Mouse (Mus musculus) heart, adult 11 months (tissue): ENCODE measurements around the gene Fam222b.

Experiments used
- DNase-seq: peaks from one replicate; pipeline ENCODE4 v3.0.0; 2022

Fam222b gene

DNA sequence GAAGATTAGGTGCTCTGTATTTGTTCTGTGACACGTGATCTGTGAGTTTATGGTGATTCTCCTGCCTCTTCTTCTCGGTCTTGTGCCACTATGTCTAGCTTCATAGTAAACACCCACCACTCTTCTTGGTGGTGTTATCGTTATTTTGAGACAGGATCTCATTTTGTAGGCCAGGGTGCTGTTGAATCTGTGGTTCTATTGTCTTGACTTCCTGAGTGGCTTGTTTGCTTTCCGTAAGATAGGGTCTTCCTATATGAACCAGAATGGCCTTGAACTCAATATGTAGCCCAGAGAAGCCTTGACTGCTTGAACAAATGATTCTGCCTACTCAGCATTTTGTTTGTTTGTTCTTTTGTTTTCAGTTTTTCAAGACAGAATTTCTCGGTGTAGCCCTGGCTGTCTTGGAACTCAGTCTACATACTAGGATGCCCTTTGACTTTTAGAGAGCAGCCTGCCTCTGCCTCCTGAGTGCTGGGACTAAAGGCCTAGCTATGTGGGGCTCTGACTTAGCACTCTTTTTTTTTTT lies 6.6 kb upstream of the Fam222b start:
- no peak for DNase-seq

DNA sequence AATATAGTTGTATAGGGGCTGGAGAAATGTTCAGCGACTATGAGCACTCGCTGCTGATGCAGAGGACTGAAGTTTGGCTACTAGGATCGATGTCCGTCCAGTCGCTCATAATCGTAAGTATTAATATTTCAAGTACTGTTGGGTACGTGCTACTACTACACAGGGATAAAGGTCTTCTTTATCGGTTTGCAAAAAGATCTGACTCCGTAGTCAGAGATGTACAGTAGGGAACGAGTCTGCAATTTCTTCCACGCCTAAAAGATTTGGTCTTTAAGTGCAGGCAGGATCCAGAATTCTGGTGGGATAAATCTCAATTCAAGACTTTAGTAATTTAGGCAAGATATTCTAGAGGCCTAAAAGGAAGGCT lies 340 bp upstream of the Fam222b start:
- no peak for DNase-seq

DNA sequence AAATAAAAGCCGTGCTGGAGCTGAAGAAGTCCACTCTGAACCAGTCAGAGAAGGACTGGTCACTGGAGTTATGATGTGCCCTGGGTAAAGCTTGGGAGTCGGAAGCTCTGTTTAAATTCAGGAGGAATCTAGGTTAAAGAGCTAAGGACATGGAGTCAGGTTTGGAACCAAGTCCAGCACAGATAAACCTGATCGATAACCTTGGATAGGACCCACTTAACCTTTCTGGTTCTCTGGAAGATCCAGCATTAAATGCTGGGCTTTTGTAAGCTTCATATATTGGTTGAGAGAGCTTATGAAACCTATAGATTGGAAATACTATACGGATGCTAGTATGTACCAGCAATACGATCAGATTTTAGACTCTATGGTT lies 670 bp downstream of the Fam222b start:
- DNase-seq, result no peak

DNA sequence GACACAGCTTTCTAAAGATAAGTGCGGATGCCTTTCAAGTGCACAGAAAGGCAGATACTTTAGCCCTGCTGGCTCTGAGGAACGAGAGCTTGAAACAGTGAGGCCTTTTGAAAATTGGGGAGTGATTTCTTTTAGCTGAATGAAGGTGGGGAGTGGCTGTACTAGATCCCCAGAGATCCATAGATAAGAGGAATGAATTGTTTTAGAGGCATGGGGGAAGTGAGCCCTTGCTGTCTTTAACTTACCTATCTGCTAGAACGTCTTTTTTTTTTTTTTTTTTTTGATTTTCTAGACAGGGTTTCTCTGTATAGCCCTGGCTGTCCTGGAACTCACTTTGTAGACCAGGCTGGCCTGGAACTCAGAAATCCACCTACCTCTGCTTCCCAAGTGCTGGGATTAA lies 2.6 kb downstream of the Fam222b start:
- no peak for DNase-seq

DNA sequence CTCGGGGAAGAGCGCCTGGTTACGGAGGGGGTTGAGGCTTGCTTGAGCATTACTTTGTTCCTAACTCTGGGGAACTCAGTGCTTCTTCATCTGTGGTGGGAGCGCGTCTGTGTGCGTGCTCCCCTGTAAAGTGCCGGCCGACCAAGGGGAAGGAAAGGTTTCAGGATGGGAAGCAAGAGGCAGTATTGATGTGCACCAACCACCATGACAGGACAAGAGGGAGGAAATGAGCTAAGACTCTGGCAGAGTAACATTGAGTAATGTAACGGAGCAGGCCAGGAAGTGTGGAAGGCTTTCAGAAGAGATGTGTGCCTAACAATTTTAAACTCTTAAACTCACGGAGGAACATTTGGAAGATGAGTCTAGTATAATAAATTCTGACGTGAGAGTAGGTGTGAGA lies 6.3 kb downstream of the Fam222b start:
- DNase-seq, result no peak

DNA sequence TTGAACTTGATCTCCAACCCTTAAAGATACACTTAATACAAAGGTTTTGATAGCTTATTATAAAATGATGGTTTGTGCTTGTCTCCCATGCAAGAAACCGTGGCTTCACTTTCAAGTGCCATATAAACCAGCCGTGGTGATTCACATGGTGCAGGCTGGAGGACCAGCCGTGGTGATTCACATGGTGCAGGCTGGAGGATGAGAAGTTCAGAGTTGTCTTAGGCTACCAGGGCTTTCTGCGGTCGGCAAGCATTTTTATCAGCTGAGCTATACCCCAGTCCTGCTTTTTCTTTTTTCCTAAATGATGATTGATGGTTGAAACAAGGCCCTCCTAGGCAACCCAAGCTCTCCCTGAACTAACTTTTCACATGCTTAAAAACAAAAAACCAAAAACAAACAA lies 7.7 kb downstream of the Fam222b start:
- no peak for DNase-seq

DNA sequence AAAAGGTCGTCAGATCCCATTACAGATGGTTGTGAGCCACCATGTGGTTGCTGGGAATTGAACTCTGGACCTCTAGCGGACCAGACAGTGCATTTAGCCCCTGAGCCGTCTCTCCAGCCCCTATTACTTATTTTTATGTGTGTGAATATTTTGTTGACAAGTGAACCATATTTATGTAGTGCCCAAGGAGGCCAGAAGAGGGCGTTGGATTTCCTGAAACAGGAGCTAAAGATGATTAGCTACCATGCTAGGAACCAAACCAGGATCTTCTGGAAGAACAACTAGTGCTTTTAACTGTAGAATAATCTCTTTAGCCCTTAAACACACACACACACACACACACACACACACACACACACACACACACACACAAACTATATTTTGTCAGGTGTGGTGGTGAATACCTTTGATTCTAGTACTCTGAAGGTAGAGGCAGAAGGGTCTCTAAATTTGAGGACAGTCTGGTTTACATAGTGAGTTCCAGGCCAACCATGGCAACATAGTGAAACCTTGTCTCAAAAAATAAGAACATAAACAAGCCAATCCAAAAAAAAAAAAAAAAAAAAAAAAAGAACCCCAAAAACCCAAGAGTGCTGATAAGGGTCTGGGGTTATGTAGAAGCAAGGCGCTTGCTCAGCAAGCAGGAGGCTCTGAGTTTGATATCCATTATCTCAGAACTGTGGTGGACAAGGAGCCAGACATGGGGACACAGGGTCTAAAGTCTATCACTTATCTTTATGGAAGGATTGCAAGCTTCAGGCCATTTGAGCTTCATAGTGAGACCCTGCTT lies 8.7 kb downstream of the Fam222b start:
- DNase-seq, result no peak

DNA sequence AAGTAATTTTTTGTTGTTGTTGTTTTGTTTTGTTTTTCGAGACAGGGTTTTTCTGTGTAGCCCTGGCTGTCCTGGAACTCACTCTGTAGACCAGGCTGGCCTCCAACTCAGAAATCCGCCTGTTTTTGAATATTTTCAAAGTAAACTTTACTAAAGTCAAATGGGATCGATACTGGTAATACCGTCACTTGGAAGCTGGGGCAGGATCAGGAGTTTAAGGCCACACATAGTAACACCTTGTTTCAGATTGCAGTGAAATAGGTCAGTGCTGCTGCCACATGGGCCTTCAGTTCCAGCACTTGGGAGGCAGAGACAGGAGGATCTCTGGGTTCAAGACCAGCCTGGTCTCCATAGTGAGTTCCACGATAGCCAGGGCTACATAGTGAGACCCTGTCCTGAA lies 10.0 kb downstream of the Fam222b start:
- no peak for DNase-seq

DNA sequence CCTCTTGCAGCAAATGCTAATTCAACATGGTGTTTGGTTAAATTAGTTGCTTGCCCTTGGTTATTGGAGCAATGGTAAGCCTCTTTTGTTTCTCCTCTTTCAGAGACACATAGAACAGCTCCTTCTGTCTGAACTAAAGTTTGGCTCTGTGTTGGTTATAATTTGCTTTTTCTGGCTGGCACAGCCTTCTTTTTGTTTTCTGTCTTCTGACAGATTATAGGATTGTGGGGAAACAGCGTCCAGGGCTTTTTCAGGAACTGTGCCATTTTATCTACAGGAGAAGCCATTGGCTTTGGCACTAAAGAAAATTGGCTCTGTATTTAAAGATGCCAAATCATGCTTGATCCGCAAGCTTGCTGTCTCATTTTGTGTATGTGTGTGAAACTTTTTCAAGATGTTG lies 19.2 kb downstream of the Fam222b start:
- no peak for DNase-seq

DNA sequence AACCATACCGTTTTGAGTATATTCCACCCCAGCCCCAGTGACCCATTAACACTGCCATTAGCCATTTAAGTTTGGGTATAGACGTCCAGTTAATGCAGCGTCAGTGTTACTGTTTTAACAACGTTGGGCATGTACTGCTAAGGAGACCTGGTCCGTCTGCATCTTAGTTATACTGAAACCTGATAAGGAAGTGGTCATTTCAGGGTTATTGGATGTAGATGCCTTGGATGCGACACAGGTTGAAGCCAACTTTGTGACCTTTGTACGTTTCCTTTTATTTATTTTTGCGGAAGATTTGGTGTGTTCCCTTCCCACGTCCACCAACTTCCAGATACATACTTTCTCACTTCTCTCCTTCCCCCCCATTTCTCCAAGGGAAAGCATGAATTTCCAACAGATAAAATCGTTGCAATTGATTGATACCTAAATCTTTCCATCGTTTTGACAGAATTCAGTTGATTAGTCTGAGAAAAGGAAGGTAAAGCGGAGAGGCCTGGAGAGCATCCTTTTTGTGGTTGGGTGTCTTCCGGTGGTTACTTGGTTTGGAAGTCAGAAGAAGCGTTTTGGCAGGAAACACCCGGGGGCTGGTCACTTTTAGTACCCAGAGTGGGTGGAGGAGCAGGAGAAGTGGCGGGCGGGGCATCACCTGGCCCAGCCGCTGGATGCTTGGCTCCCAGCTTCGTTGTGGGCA lies 20.4 kb downstream of the Fam222b start:
- DNase-seq, result no peak

DNA sequence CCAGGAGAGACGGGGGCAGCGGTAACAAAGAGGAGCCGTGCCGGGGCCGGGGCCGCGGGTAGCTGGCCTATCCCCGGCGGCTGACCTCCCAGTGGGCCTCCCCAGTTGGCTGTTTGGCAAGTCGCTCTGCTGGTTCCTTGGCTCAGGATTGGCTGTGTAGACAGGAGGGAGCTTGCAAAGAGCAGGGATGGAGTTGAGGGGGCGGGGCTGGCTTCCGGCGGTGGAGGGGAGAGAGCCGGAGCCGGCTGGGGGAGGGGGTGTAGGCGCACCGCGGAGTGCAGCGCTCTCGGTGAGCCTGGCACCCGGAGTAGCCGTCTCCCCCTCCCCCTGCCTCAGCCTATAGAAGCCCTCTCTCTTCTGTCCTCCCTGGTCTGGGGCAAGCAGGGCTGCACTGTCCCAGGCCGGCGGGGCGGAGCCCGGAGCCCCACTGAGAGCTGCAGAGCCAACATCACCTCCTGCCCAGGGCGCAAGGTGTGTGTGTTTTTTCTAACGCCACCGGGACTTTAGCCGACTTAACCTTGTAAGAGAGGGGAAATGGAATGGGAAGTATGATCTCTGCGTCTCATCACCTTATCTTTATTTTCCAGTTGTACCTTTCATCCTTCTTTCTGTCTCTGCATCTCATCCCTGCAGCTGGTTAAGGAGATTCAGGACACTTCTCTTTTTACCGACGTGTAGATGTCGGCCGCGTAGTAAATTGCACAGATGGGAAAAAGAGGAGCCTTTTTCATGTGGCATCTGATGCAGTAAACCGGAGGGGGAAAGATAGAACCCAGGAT lies 21.1 kb downstream of the Fam222b start:
- DNase-seq, result peak; percentile 100

DNA sequence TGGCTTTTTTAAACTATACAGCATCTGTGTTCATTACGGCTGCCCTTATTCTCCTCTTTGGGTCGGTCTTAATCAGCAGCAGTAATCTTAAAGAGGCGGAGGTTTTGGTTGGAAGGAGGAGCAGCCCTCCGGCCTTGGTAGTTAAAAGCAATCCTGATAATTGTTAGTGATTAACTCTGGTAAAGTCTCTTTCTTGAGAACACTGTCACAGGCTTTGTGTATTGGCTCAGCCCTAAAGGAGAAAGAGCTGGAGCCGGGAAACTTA lies 21.6 kb downstream of the Fam222b start:
- DNase-seq, result no peak

DNA sequence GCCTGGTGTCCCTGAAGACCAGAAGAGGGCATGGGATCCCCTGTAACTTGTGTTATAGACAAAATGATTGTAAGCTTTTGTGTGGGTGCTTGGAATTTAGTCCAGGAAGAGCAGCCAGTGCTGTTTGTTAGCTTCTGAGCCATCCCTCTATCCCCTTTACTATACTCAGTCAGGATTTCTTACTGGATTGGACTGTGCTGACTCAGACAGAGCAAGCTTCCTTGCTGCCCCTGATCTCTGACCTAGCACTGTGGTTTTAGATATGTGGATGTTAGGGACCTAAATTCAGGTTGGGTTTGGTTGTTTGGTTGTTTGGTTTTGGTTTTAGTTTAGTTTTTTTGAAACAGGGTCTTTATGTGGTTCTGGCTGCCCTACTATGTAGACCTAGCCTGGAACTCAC lies 24.0 kb downstream of the Fam222b start:
- no peak for DNase-seq

DNA sequence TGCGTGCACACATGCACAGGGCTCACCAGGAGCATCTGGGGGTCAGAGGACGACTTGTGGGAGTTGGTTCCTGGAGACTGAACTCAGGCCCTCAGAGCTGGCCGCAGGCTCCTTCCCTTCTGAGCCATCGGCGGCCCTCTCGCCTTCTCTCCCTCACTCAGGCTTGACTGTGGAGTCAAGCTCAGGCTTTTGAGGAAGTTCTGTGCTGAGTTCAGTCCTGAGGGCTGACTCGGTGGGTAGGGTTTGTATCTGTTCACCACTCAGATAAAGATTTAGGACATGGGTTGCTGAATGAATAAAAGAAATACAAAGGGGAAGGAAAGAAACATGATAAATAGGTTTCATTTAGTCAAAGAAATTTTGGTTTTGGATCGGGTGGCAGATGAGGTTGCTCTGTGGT lies 25.4 kb downstream of the Fam222b start:
- no peak for DNase-seq

DNA sequence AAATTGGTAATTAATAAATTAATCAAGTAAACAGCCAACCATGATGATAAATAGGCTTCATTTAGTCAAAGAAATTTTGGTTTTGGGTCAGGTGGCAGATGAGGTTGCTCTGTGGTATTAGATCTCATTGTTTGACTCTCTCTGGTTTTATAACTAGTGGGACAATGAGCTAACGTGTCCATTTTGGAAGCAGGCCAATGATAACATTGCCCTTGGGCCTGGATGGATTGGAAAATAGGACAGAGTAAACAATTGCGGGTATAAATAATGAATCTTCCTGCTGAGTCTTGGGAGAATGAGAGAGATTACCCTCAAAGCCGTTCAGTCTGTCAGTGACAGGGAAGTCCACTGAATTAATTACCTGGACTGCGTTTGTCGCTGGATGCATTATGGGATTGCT lies 26.7 kb downstream of the Fam222b start:
- DNase-seq, result peak; percentile 97

DNA sequence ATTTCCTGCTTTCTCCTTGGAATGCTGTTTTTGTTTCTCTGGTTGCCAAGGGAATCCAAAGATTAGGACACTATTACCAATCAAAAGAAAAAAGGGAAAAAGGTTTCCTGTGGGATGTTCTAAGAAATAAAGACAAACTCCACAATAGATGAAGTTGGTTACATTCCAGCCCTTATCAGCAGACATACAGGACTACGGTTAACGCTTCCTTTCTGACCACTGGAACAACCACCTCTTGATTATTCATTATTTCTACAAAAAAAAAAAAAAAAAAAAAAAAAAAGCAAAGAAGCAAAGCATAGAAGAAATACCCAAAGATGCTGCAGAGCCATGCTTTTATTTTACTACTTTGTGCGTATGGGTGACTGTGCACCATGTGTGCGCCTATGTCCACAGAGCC lies 28.4 kb downstream of the Fam222b start:
- no peak for DNase-seq

DNA sequence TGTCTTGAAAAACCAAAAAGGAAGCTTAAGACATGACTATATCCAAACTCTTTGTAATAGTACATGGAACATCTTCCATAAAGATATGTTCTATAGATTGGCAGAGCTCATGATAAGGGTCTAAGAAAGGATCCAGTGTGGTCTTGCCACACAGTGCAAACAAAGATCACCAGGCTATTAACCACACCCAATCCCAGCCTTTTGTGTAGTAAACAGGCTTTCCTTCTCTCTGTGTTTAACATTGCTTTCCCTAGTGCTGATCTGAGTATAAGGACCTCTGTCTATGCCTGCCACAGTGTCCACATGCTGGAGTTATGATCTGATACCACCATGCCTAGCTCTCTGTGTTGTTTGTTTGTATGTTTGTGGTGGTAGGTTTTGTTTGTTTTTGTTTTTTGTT lies 29.3 kb downstream of the Fam222b start:
- no peak for DNase-seq

DNA sequence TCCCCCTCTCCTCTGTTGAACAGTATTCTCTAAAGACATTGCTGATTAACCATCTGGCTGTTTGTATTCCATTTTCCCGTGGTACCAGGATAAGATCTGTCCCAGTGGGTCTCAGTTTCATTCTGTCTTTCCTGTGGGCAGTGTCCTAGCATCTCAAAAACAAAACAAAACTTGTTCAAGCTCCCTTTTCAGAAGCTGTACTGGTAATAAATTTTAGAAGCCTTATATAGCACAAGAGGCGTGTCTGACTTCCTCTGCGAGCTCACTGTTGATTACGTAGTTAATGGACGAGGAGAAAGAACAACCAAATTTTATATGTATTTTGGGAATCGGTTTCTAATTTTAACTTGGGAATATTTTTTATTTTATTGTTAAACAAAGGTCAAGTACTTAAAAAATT lies 31.2 kb downstream of the Fam222b start:
- DNase-seq, result no peak

DNA sequence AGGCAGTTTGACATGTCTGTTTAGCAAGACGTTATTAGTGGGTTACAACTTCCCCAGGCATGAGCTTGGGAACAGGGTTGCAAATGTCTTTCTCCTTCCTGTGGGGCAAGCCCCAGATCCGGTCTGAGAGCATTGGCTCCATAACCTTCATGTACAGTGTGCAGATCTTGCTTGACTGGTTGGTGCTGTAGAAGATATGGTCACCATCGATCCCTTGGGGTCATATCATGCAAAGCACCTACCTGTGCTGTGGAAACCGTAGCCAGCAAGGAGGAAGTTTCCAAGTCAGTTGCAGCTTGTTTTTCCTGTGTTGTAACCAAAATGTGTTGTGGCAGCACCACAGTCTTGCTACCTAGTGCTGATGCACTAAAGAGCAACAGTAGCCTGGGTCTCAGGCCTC lies 32.3 kb downstream of the Fam222b start:
- peak; percentile 83 for DNase-seq

DNA sequence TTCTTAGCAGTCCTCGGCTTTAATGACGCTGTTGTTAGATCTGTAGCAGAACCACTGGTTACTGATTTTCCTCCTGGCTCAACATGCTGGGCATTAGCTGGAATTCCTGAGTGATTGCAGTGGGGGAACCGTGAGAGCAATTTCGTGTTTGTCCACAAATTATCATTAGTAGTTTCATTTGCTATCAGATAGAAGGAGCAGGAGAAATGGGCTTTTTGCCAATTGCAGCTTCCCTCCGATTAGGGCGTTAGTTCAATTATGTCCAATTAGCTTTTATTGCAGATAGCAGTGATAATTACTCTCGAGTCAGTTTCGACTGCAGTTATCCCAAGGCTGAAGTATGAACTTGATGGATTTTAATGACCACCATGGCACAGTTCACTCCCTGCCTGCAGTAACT lies 35.0 kb downstream of the Fam222b start:
- DNase-seq, result no peak

DNA sequence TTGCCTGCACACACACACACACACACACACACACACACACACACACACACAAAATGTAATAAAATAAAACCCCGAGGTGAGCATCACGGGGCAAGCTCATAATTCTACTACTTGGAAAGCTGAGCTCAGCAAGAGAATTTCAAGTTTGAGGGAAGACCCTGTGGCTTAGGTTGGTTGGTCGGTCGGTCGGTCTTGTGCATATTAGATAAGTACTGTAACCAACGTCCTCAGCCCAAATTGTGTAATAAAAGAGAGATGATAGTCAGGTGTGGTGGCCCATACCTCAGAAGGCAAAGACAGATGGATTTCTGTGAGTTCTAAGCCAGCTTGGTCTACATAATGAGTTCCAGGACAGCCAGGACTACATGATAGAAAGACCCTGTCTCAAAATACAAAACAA lies 39.5 kb downstream of the Fam222b start:
- no peak for DNase-seq

DNA sequence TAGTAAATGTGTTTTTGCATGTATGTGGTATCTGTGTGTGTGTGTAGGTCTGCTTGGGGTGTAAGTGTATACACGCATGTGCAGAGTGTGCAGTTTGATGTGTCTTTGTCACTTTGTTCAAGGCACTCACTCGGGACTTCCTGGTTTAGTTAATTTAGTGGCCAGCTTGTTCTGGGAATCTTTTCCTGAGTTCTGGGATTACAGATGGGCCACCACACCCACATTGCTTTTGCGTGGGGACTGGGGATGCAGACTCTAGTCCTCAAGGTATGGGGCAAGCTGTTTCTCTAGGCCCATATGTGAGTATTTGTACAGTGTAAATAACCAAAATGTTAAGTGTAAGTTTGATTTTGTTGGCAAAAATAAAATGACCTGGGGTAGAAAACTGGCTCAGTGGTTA lies 39.9 kb downstream of the Fam222b start:
- peak; percentile 85 for DNase-seq

DNA sequence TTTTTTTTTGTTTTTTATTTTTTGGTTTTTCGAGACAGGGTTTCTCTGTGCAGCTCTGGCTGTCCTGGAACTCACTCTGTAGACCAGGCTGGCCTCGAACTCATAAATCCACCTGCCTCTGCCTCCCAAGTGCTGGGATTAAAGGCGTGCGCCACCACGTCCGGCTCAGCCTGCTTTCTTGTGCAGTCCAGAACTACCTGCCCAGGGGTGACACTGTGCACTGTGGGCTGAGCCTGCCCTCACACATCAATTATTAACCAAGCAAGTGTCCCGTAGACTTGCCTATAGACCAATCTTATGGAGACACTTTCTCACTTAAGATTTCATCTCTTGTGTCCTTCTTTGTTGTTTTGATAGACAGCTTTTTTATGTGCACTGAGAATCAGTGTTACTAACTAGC lies 40.9 kb downstream of the Fam222b start:
- peak; percentile 73 for DNase-seq

DNA sequence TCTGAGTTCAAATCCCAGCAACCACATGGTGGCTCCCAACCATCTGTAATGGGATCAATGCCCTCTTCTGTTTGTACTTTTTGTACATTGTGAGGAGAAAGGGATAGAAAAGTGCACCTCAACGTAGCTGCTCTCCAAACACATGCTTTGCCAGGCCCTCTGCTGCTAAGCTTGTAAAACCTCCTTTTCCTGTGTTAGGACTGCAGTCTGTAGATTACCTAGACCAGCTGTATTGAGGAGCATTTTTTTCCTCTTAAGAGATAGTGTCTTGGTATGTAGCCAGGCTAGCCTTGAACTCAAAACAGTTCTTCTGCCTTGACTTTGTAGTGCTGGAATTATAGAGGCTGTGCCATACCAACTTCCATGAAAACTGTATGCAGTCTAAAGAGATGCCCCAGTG lies 41.7 kb downstream of the Fam222b start:
- DNase-seq, result no peak
